Mouse (Mus musculus): ENCODE results near the gene Hpse2. TPM values are rescaled to one million over a fixed set of nuclear protein-coding genes. Genes with fewer than 3 reads are reported as not detected.

The Hpse2 gene
- polyA plus RNA-seq, 1 experiment from 2014 or later = 1.7 TPM

- Histone ChIP-seq H3K27me3 (ENCODE audit: control insufficient read depth, insufficient read depth, low read length) (no peaks in the 10 kb centered on the region), H3K9ac (ENCODE audit: low read length) (no peak overlapping the region), H3K36me3 (ENCODE audit: control insufficient read depth, insufficient read depth, low read length) (no peaks in the 10 kb centered on the region), H3K9me3 (ENCODE audit: control insufficient read depth, low read length) (no peaks in the 10 kb centered on the region), H3K4me2 (ENCODE audit: low read depth, low read length, severe bottlenecking) (no peak overlapping the region), H3K27ac (ENCODE audit: low read depth, low read length) (no peak overlapping the region), H3K4me1 (replicated peaks; ENCODE audit: control insufficient read depth, insufficient read depth, low read length) (no peaks in the 10 kb centered on the region), H3K4me3 (ENCODE audit: low read depth, low read length) (no peak overlapping the region)
- ATAC-seq (replicated peaks; ENCODE audit: low FRiP score) (no peak), DNase-seq (ENCODE audit: low spot score) (no peak)
- WGBS = 91% methylated on average over 4 of the region's 4 CpGs
These were observed 144.2 kb downstream of the Hpse2 start for GRCm38 (mm10) chr19:43243993-43244392.

GRCm38 (mm10) chr19:43231711-43232110, 156.4 kb downstream of the Hpse2 start:
- Histone ChIP-seq H3K27ac (ENCODE audit: low read depth, low read length) (no peak overlapping the region), H3K9ac (ENCODE audit: low read length) (no peak overlapping the region), H3K9me3 (ENCODE audit: control insufficient read depth, low read length) (no peaks in the 10 kb centered on the region), H3K4me1 (replicated peaks; ENCODE audit: control insufficient read depth, insufficient read depth, low read length) (no peaks in the 10 kb centered on the region), H3K36me3 (ENCODE audit: control insufficient read depth, insufficient read depth, low read length) (no peaks in the 10 kb centered on the region), H3K4me2 (ENCODE audit: low read depth, low read length, severe bottlenecking) (no peak overlapping the region), H3K4me3 (ENCODE audit: low read depth, low read length) (no peak overlapping the region), H3K27me3 (ENCODE audit: control insufficient read depth, insufficient read depth, low read length) (no peaks in the 10 kb centered on the region)
- DNase-seq (ENCODE audit: low spot score) (no peak), ATAC-seq (replicated peaks; ENCODE audit: low FRiP score) (no peak)
- WGBS = 75% methylated on average over 3 of the region's 3 CpGs

- H3K9me3 ChIP-seq (ENCODE audit: control insufficient read depth, low read length) = no peaks in the 10 kb centered on the region
- no peak overlapping the region for H3K27ac ChIP-seq (ENCODE audit: low read depth, low read length)
- ATAC-seq (replicated peaks; ENCODE audit: low FRiP score) (no peak), DNase-seq (ENCODE audit: low spot score) (no peak)
- no peaks in the 10 kb centered on the region for H3K4me1 ChIP-seq (replicated peaks; ENCODE audit: control insufficient read depth, insufficient read depth, low read length)
- H3K4me2 ChIP-seq (ENCODE audit: low read depth, low read length, severe bottlenecking) = no peak overlapping the region
- H3K27me3 ChIP-seq (ENCODE audit: control insufficient read depth, insufficient read depth, low read length) = no peaks in the 10 kb centered on the region
- no peak overlapping the region for H3K9ac ChIP-seq (ENCODE audit: low read length)
- H3K36me3 ChIP-seq (ENCODE audit: control insufficient read depth, insufficient read depth, low read length) = no peaks in the 10 kb centered on the region
- H3K4me3 ChIP-seq (ENCODE audit: low read depth, low read length) = no peak overlapping the region
- 79% methylated on average over 3 of the region's 3 CpGs for WGBS
These were observed 194.6 kb downstream of the Hpse2 start for GRCm38 (mm10) chr19:43193562-43193961.

DNA sequence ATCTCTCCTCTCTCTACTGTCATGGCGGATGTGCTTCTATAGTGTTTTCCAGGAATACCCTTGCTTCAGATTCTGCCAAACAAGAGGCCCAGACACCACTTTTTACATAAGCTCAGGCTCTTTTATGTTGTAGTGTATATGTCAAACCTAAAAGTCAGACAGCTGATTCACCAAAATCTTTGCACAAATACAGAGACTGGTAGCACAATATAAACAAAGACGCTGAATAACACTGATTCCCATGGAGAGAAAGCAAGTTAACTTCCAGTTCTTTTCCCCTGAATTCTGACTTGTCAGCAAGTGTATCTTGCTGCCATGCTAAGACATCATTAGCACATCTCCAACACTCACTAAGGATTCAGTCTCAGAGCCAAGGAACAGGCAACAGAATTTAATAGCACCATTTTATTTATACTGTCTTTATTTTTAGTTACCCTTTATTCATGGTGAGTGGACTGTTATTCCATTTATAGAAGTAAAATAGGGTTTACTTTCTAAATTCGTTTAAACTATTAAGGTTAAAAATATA, 212.7 kb downstream of the Hpse2 start:
- H3K9me3 ChIP-seq (ENCODE audit: control insufficient read depth, low read length) = no peaks in the 10 kb centered on the region
- no peak overlapping the region for H3K4me3 ChIP-seq (ENCODE audit: low read depth, low read length)
- no peak overlapping the region for H3K9ac ChIP-seq (ENCODE audit: low read length)
- WGBS = 85% methylated on average over 3 of the region's 3 CpGs
- no peak overlapping the region for H3K4me2 ChIP-seq (ENCODE audit: low read depth, low read length, severe bottlenecking)
- ATAC-seq (replicated peaks; ENCODE audit: low FRiP score) (no peak), DNase-seq (ENCODE audit: low spot score) (no peak)
- H3K27ac ChIP-seq (ENCODE audit: low read depth, low read length) = no peak overlapping the region
- H3K36me3 ChIP-seq (ENCODE audit: control insufficient read depth, insufficient read depth, low read length) = no peaks in the 10 kb centered on the region
- no peaks in the 10 kb centered on the region for H3K4me1 ChIP-seq (replicated peaks; ENCODE audit: control insufficient read depth, insufficient read depth, low read length)
- H3K27me3 ChIP-seq (ENCODE audit: control insufficient read depth, insufficient read depth, low read length) = no peaks in the 10 kb centered on the region

GRCm38 (mm10) chr19:43174812-43175211, 213.3 kb downstream of the Hpse2 start:
- Histone ChIP-seq H3K4me1 (replicated peaks; ENCODE audit: control insufficient read depth, insufficient read depth, low read length) (no peaks in the 10 kb centered on the region), H3K9ac (ENCODE audit: low read length) (no peak overlapping the region), H3K4me2 (ENCODE audit: low read depth, low read length, severe bottlenecking) (no peak overlapping the region), H3K36me3 (ENCODE audit: control insufficient read depth, insufficient read depth, low read length) (no peaks in the 10 kb centered on the region), H3K27me3 (ENCODE audit: control insufficient read depth, insufficient read depth, low read length) (no peaks in the 10 kb centered on the region), H3K27ac (ENCODE audit: low read depth, low read length) (no peak overlapping the region), H3K4me3 (ENCODE audit: low read depth, low read length) (no peak overlapping the region), H3K9me3 (ENCODE audit: control insufficient read depth, low read length) (no peaks in the 10 kb centered on the region)
- no peak for ATAC-seq (replicated peaks; ENCODE audit: low FRiP score)
- DNase-seq (ENCODE audit: low spot score) = no peak
- WGBS = 89% methylated on average over 2 of the region's 2 CpGs

DNA sequence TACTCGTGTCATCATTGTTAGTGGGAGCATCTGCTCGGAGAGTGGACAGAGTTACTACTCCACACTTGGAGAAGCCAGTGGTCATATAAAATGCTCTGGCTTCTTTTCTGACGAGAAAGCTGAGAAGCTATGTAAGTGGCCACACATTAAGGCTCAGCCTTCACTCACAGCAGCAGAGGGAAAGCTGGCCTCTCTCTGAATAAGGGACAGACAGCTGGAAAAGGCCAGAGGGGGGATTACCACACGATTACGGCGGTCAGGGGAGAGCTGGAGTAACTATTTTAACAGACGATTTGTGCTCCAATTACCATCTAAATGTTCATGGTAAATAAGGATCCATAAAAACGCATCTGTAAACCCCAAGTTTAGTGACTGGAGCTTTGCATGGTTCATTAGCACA, 232.1 kb downstream of the Hpse2 start:
- Histone ChIP-seq H3K9ac (ENCODE audit: low read length) (no peak overlapping the region), H3K36me3 (ENCODE audit: control insufficient read depth, insufficient read depth, low read length) (no peaks in the 10 kb centered on the region), H3K4me3 (ENCODE audit: low read depth, low read length) (no peak overlapping the region), H3K27me3 (ENCODE audit: control insufficient read depth, insufficient read depth, low read length) (no peaks in the 10 kb centered on the region), H3K27ac (ENCODE audit: low read depth, low read length) (no peak overlapping the region), H3K9me3 (ENCODE audit: control insufficient read depth, low read length) (no peaks in the 10 kb centered on the region), H3K4me2 (ENCODE audit: low read depth, low read length, severe bottlenecking) (no peak overlapping the region), H3K4me1 (replicated peaks; ENCODE audit: control insufficient read depth, insufficient read depth, low read length) (no peaks in the 10 kb centered on the region)
- ATAC-seq (replicated peaks; ENCODE audit: low FRiP score) = no peak
- WGBS = 56% methylated on average over 8 of the region's 8 CpGs
- no peak for DNase-seq (ENCODE audit: low spot score)

- WGBS = 89% methylated on average over 5 of the region's 5 CpGs
- ATAC-seq (replicated peaks; ENCODE audit: low FRiP score) (no peak), DNase-seq (ENCODE audit: low spot score) (no peak)
- Histone ChIP-seq H3K27me3 (ENCODE audit: control insufficient read depth, insufficient read depth, low read length) (no peaks in the 10 kb centered on the region), H3K4me3 (ENCODE audit: low read depth, low read length) (no peak overlapping the region), H3K9ac (ENCODE audit: low read length) (no peak overlapping the region), H3K27ac (ENCODE audit: low read depth, low read length) (no peak overlapping the region), H3K4me1 (replicated peaks; ENCODE audit: control insufficient read depth, insufficient read depth, low read length) (no peaks in the 10 kb centered on the region), H3K36me3 (ENCODE audit: control insufficient read depth, insufficient read depth, low read length) (no peaks in the 10 kb centered on the region), H3K9me3 (ENCODE audit: control insufficient read depth, low read length) (no peaks in the 10 kb centered on the region), H3K4me2 (ENCODE audit: low read depth, low read length, severe bottlenecking) (no peak overlapping the region)
These were observed 232.6 kb downstream of the Hpse2 start for GRCm38 (mm10) chr19:43155582-43155981.

DNA sequence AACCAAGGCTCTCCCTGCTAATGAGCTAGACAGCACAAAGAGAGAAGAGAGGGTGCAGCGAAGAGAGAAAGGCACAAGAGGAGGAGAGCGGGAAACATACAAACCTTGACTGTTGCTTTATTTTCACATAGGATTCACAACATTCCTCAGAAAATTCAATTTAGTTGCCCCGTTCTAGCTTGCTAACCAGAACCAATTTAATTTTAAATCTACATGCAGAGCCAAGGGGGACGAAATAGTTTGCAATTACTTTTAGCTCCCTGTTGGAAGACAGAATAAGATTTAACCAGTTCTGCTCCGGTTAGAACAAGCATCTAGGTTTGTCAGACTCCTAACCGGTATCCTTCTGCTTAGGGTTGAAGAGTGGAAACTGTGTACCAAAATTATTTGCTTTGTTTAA, 240.3 kb downstream of the Hpse2 start:
- DNase-seq (ENCODE audit: low spot score) (no peak), ATAC-seq (replicated peaks; ENCODE audit: low FRiP score) (no peak)
- Histone ChIP-seq H3K9me3 (ENCODE audit: control insufficient read depth, low read length) (no peaks in the 10 kb centered on the region), H3K9ac (ENCODE audit: low read length) (no peak overlapping the region), H3K4me2 (ENCODE audit: low read depth, low read length, severe bottlenecking) (no peak overlapping the region), H3K36me3 (ENCODE audit: control insufficient read depth, insufficient read depth, low read length) (no peaks in the 10 kb centered on the region), H3K27ac (ENCODE audit: low read depth, low read length) (no peak overlapping the region), H3K4me1 (replicated peaks; ENCODE audit: control insufficient read depth, insufficient read depth, low read length) (no peaks in the 10 kb centered on the region), H3K27me3 (ENCODE audit: control insufficient read depth, insufficient read depth, low read length) (no peaks in the 10 kb centered on the region), H3K4me3 (ENCODE audit: low read depth, low read length) (no peak overlapping the region)
- 66% methylated on average over 6 of the region's 6 CpGs for WGBS

- no peak for ATAC-seq (replicated peaks; ENCODE audit: low FRiP score)
These were observed 241.3 kb downstream of the Hpse2 start for GRCm38 (mm10) chr19:43146820-43147219.

More at GRCm38 (mm10) chr19:43146820-43147219, 241.3 kb downstream of the Hpse2 start:
- Histone ChIP-seq H3K27ac (ENCODE audit: low read depth, low read length) (no peak overlapping the region), H3K27me3 (ENCODE audit: control insufficient read depth, insufficient read depth, low read length) (no peaks in the 10 kb centered on the region), H3K9me3 (ENCODE audit: control insufficient read depth, low read length) (no peaks in the 10 kb centered on the region), H3K4me3 (ENCODE audit: low read depth, low read length) (no peak overlapping the region), H3K4me2 (ENCODE audit: low read depth, low read length, severe bottlenecking) (no peak overlapping the region), H3K4me1 (replicated peaks; ENCODE audit: control insufficient read depth, insufficient read depth, low read length) (no peaks in the 10 kb centered on the region), H3K9ac (ENCODE audit: low read length) (no peak overlapping the region), H3K36me3 (ENCODE audit: control insufficient read depth, insufficient read depth, low read length) (no peaks in the 10 kb centered on the region)
- WGBS = 69% methylated on average over 7 of the region's 7 CpGs
- no peak for DNase-seq (ENCODE audit: low spot score)

All from forebrain, embryonic 11.5 days (tissue).